Mouse (Mus musculus): ENCODE measurements at regions not wholly inside any gene's neighbourhood (a gene's known extent, or its start where the extent isn't known, plus 50 kb on each side); places are given as distances from the start of the nearest gene placed in this dataset.

DNA sequence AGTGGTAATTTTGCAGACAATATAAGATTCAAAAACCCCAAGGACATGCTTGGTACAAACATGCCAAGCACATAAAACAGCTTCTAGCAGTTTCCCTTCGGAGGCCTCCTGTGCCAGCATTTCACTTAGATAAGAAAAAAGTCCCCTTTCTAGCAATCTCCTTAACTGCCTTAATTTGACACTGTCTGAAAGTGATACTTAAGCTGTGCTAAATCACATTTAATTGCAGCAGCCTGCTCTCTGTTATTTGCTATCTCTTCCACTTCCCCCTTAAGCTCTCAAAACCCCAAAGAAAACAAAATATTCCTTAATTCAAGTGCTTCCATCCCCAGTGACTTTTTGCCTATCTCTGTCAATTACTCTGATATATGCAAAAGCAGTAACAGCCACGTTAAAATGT, 86.9 kb upstream of the Prokr2 start:
- Histone ChIP-seq H3K36me3 (ENCODE audit: control insufficient read depth, insufficient read depth, low read length) (no peaks in the 10 kb centered on the region), H3K4me2 (ENCODE audit: low read depth, low read length) (no peak overlapping the region), H3K9me3 (ENCODE audit: control insufficient read depth, low read length) (no peaks in the 10 kb centered on the region), H3K4me1 (ENCODE audit: control insufficient read depth, insufficient read depth, low read length) (no peaks in the 10 kb centered on the region), H3K4me3 (ENCODE audit: low read depth, low read length) (no peak overlapping the region), H3K9ac (replicated peaks; ENCODE audit: low read depth, low read length) (no peak overlapping the region), H3K27me3 (ENCODE audit: control insufficient read depth, insufficient read depth, low read length) (no peaks in the 10 kb centered on the region), H3K27ac (ENCODE audit: low read depth, low read length) (no peak overlapping the region)
- 38% methylated on average over 2 of the region's 2 CpGs for WGBS
- no peak for ATAC-seq (ENCODE audit: low read depth)

DNA sequence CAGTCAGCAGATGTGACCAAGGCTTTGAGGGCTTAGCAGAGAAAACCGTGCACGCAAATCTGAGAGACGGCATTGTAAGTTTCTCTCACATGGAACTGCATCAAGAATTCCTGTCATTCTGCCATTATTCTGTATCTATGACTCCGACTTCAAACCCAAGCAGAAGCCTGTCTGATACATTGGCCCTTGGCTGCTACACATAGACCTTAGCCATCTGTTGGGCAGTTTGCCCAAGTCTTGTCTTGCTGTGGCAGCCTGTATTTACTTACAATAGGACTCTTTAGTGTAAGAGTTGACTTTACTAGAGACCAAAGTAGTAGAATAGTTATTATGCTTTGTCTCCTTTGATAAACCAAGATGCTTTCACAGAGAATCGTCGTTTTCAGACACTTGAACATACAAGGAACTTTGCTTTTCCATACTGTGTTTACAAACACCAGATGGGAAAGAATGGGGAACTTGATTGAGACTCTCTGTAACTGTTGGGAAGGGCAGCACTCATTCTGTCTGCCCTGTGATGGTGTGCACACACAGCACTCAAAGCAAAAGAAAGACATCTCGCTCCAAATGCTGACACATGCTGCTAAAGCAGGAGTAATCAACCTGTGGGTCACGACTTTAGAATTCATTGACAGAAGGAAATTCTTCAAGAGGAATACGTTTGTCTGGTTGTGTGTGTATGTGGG, 83.9 kb upstream of the Prokr2 start:
- ATAC-seq (ENCODE audit: low read depth) = no peak

DNA sequence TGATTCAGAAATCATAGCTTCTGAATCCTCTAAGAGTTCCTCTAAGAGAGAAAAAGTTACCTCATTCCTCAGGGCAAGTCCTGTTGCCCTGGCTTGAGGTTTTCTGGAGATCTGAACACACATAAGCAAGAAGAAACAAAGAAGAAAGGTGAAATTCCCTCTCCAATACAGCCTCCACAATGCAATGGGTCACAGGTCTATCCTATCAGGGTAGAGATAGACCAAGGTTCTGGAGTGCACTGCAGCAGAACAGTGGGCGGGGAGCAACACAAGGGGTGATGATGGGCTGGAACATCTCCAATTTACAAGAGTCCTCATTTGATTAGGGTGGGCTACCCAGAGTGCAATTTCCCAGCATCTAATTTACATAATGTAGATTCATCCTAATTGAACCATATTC, 69.8 kb upstream of the Prokr2 start:
- Histone ChIP-seq H3K36me3 (ENCODE audit: control insufficient read depth, insufficient read depth, low read length) (no peaks in the 10 kb centered on the region), H3K27ac (ENCODE audit: low read depth, low read length) (no peak overlapping the region), H3K27me3 (ENCODE audit: control insufficient read depth, insufficient read depth, low read length) (no peaks in the 10 kb centered on the region), H3K9me3 (ENCODE audit: control insufficient read depth, low read length) (no peaks in the 10 kb centered on the region), H3K4me2 (ENCODE audit: low read depth, low read length) (no peak overlapping the region), H3K4me3 (ENCODE audit: low read depth, low read length) (no peak overlapping the region), H3K9ac (replicated peaks; ENCODE audit: low read depth, low read length) (no peak overlapping the region), H3K4me1 (ENCODE audit: control insufficient read depth, insufficient read depth, low read length) (no peaks in the 10 kb centered on the region)
- ATAC-seq (ENCODE audit: low read depth) = no peak
- WGBS = 85% methylated on average over 1 of the region's 1 CpGs

More for the DNA sequence above, 83.9 kb upstream of the Prokr2 start:
- no peaks in the 10 kb centered on the region for H3K4me1 ChIP-seq (ENCODE audit: control insufficient read depth, insufficient read depth, low read length)
- no peak overlapping the region for H3K4me3 ChIP-seq (ENCODE audit: low read depth, low read length)
- 84% methylated on average over 9 of the region's 9 CpGs for WGBS
- H3K9me3 ChIP-seq (ENCODE audit: control insufficient read depth, low read length) = no peaks in the 10 kb centered on the region
- H3K27ac ChIP-seq (ENCODE audit: low read depth, low read length) = no peak overlapping the region
- no peak overlapping the region for H3K4me2 ChIP-seq (ENCODE audit: low read depth, low read length)
- no peak overlapping the region for H3K9ac ChIP-seq (replicated peaks; ENCODE audit: low read depth, low read length)
- no peaks in the 10 kb centered on the region for H3K36me3 ChIP-seq (ENCODE audit: control insufficient read depth, insufficient read depth, low read length)
- H3K27me3 ChIP-seq (ENCODE audit: control insufficient read depth, insufficient read depth, low read length) = no peaks in the 10 kb centered on the region

DNA sequence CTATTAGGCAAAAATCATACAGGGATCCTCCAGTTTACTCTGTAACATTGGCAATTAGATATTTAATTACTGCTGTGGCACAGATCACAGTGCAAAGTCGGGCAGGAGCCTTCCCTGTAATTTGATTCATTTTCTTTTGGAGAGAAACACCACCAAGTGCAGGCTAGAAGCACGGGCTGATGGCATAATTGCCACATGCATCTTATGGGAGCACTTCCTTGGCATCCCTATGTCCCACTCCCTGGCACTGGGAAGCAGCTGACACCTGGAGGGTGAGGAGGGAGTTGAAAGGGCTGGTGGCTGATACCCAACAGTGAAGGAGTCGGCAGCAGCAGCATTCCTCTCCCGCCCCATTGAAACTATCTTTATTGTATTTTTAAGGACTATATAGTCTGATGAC, 64.1 kb upstream of the Prokr2 start:
- H3K4me2 ChIP-seq (ENCODE audit: low read depth, low read length) = no peak overlapping the region
- no peaks in the 10 kb centered on the region for H3K4me1 ChIP-seq (ENCODE audit: control insufficient read depth, insufficient read depth, low read length)
- WGBS = 72% methylated on average over 4 of the region's 4 CpGs
- H3K27me3 ChIP-seq (ENCODE audit: control insufficient read depth, insufficient read depth, low read length) = no peaks in the 10 kb centered on the region
- H3K4me3 ChIP-seq (ENCODE audit: low read depth, low read length) = no peak overlapping the region
- H3K9ac ChIP-seq (replicated peaks; ENCODE audit: low read depth, low read length) = no peak overlapping the region
- no peak for ATAC-seq (ENCODE audit: low read depth)
- H3K36me3 ChIP-seq (ENCODE audit: control insufficient read depth, insufficient read depth, low read length) = no peaks in the 10 kb centered on the region
- no peak overlapping the region for H3K27ac ChIP-seq (ENCODE audit: low read depth, low read length)
- H3K9me3 ChIP-seq (ENCODE audit: control insufficient read depth, low read length) = no peaks in the 10 kb centered on the region

DNA sequence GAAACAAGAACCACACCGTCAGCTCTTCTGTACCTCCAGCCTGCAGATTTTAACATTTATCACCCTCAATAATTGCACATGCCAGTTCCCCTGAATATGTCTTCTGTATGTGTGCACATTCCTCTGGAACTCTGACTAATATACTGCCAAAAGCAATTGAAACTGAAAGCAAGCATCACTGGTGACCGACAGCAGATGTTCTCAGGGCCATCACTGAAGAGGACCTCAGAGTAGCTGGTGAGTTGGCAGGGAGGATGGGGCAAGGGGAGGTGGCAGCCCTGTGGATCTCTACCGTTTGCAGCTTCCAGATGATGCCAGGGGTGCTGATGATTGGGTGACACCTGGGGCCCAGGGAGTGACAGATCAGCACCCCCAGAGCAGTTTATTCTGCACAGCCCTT, 62.6 kb upstream of the Prokr2 start:
- 49% methylated on average over 3 of the region's 3 CpGs for WGBS
- no peak overlapping the region for H3K9ac ChIP-seq (replicated peaks; ENCODE audit: low read depth, low read length)
- no peaks in the 10 kb centered on the region for H3K9me3 ChIP-seq (ENCODE audit: control insufficient read depth, low read length)
- no peak overlapping the region for H3K27ac ChIP-seq (ENCODE audit: low read depth, low read length)
- H3K36me3 ChIP-seq (ENCODE audit: control insufficient read depth, insufficient read depth, low read length) = no peaks in the 10 kb centered on the region
- H3K4me3 ChIP-seq (ENCODE audit: low read depth, low read length) = no peak overlapping the region
- no peaks in the 10 kb centered on the region for H3K4me1 ChIP-seq (ENCODE audit: control insufficient read depth, insufficient read depth, low read length)
- no peak for ATAC-seq (ENCODE audit: low read depth)
- no peak overlapping the region for H3K4me2 ChIP-seq (ENCODE audit: low read depth, low read length)
- no peaks in the 10 kb centered on the region for H3K27me3 ChIP-seq (ENCODE audit: control insufficient read depth, insufficient read depth, low read length)

DNA sequence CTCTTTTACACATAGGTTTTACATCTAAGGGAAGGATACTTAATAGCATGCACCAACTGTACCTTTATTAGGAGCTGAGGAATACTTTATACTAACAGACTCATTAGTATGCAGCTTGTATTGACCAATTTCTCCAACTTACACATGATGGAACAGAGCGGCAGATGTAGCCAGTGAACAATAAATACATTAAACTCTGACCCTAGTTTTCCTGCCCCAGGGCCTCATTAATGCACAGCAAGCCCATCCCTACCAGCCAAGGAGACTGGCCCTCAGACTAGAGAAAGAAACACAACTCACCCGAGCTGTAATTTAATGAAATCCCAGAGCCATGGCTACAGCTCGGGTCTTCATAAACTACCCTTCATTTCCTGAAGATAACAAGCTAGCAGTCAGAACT, 60.8 kb upstream of the Prokr2 start:
- H3K27ac ChIP-seq (ENCODE audit: low read depth, low read length) = no peak overlapping the region
- ATAC-seq (ENCODE audit: low read depth) = no peak
- no peaks in the 10 kb centered on the region for H3K9me3 ChIP-seq (ENCODE audit: control insufficient read depth, low read length)
- no peak overlapping the region for H3K9ac ChIP-seq (replicated peaks; ENCODE audit: low read depth, low read length)
- H3K4me2 ChIP-seq (ENCODE audit: low read depth, low read length) = no peak overlapping the region
- H3K36me3 ChIP-seq (ENCODE audit: control insufficient read depth, insufficient read depth, low read length) = no peaks in the 10 kb centered on the region
- no peak overlapping the region for H3K4me3 ChIP-seq (ENCODE audit: low read depth, low read length)
- H3K27me3 ChIP-seq (ENCODE audit: control insufficient read depth, insufficient read depth, low read length) = no peaks in the 10 kb centered on the region
- WGBS = 38% methylated on average over 3 of the region's 3 CpGs
- no peaks in the 10 kb centered on the region for H3K4me1 ChIP-seq (ENCODE audit: control insufficient read depth, insufficient read depth, low read length)

DNA sequence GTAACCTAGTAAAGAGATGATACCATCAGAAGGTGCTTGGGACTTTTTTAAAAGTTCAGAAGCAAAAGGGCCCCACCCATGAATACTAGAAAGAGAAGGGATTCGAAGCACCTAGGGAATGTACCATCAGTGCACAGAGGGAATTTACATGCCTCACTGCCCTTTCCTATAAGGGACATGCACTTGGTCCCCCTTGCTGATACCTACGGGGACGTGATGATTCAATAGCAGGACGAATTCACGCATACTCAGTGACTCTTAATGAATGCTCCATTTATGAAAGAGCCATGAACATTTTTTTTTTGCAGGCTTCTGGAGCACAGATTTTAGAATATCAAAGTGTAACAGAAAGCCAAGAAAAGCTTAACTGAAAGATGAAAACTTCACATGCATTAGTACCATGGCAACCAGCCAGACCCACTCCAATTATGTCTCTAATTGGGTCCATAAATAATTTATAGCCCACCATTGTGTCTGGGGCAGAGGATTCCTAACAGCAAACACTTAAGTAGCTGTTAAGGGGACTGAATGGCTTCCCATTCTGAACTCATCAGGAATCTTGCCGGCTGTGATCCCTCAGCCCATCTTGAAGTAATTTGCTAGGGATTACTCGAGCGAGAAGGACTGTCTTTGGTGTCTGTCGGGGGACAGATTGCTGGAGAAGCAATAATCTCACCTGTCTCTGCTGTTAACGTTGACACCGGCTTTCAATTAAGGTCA, 59.4 kb upstream of the Prokr2 start:
- Histone ChIP-seq H3K9ac (replicated peaks; ENCODE audit: low read depth, low read length) (no peak overlapping the region), H3K4me3 (ENCODE audit: low read depth, low read length) (no peak overlapping the region), H3K36me3 (ENCODE audit: control insufficient read depth, insufficient read depth, low read length) (no peaks in the 10 kb centered on the region), H3K4me2 (ENCODE audit: low read depth, low read length) (no peak overlapping the region), H3K27ac (ENCODE audit: low read depth, low read length) (no peak overlapping the region), H3K4me1 (ENCODE audit: control insufficient read depth, insufficient read depth, low read length) (no peaks in the 10 kb centered on the region), H3K9me3 (ENCODE audit: control insufficient read depth, low read length) (no peaks in the 10 kb centered on the region), H3K27me3 (ENCODE audit: control insufficient read depth, insufficient read depth, low read length) (no peaks in the 10 kb centered on the region)
- peak; percentile 62 for ATAC-seq (ENCODE audit: low read depth)
- 14% methylated on average over 11 of the region's 11 CpGs for WGBS

Data from neural tube, embryonic 14.5 days (tissue).